Mouse (Mus musculus): Measurements from ENCODE around the gene Zbtb34. TPM values are rescaled to one million over a fixed set of nuclear protein-coding genes. Genes with fewer than 3 reads are reported as not detected.
A peak's percentile ranks its signal among the peaks of the same experiment; 100 is the strongest.

Zbtb34 gene
- 7.1 and 8.6 TPM in 2 replicates for polyA plus RNA-seq (2016; fragmentation: Nextera tagmentation; extraction: Ambion mirVana)

GRCm38 (mm10) chr2:33430771-33431699 is at the start of gene Zbtb34:
TSS of gene Zbtb34 (minus strand) at chr2:33431324.
- Histone ChIP-seq H3K27ac (peak within 1 kb of the TSS; percentile 91), H3K4me1 (peaks cover 37% of the 10 kb centered on the region), H3K9me3 (replicated peaks) (no peaks in the 10 kb centered on the region), H3K4me3 (peak within 1 kb of the TSS; percentile 96), H3K36me3 (peaks cover 23% of the 10 kb centered on the region), H3K27me3 (ENCODE audit: low read depth, poor library complexity, severe bottlenecking) (no peaks in the 10 kb centered on the region)
- peak; percentile 86 for DNase-seq (ENCODE audit: low spot score)
- WGBS, result 2% methylated on average over 82 of the region's 102 CpGs

- H3K4me1 ChIP-seq, result peaks cover 15% of the 10 kb centered on the region
- H3K27me3 ChIP-seq (ENCODE audit: low read depth, poor library complexity, severe bottlenecking), result no peaks in the 10 kb centered on the region
- H3K4me3 ChIP-seq, result no peak overlapping the region
- no peak overlapping the region for H3K27ac ChIP-seq
- H3K36me3 ChIP-seq, result no peaks in the 10 kb centered on the region
- WGBS, result 89% methylated on average over 10 of the region's 10 CpGs
- H3K9me3 ChIP-seq (replicated peaks), result no peaks in the 10 kb centered on the region
- DNase-seq (ENCODE audit: low spot score), result no peak
Measured at GRCm38 (mm10) chr2:33477961-33478755, 47.0 kb upstream of the Zbtb34 start.

GRCm38 (mm10) chr2:33475961-33476360 is 44.8 kb upstream of the Zbtb34 start:
- Histone ChIP-seq H3K36me3 (no peaks in the 10 kb centered on the region), H3K27ac (no peak overlapping the region), H3K4me1 (peaks cover 15% of the 10 kb centered on the region), H3K4me3 (no peak overlapping the region), H3K27me3 (ENCODE audit: low read depth, poor library complexity, severe bottlenecking) (no peaks in the 10 kb centered on the region), H3K9me3 (replicated peaks) (no peaks in the 10 kb centered on the region)
- DNase-seq (ENCODE audit: low spot score), result peak; percentile 45

- peak; percentile 97 for DNase-seq (ENCODE audit: low spot score)
Measured at GRCm38 (mm10) chr2:33468466-33469097, 37.5 kb upstream of the Zbtb34 start, which contains the start of gene Zbtb43. TSS of gene Zbtb43 (minus strand) at chr2:33468559.

GRCm38 (mm10) chr2:33467546-33468465 is 36.7 kb upstream of the Zbtb34 start:
- Histone ChIP-seq H3K36me3 (peaks cover 30% of the 10 kb centered on the region), H3K4me1 (peaks cover 22% of the 10 kb centered on the region), H3K4me3 (peak overlapping the region; percentile 79), H3K27ac (peak overlapping the region; percentile 90), H3K9me3 (replicated peaks) (no peaks in the 10 kb centered on the region), H3K27me3 (ENCODE audit: low read depth, poor library complexity, severe bottlenecking) (no peaks in the 10 kb centered on the region)
- 6% methylated on average over 57 of the region's 57 CpGs for WGBS
- DNase-seq (ENCODE audit: low spot score), result no peak

More at GRCm38 (mm10) chr2:33468466-33469097, 37.5 kb upstream of the Zbtb34 start, which contains the start of gene Zbtb43:
- Histone ChIP-seq H3K4me1 (peaks cover 22% of the 10 kb centered on the region), H3K36me3 (peaks cover 23% of the 10 kb centered on the region), H3K4me3 (peak within 1 kb of the TSS; percentile 79), H3K9me3 (replicated peaks) (no peaks in the 10 kb centered on the region), H3K27me3 (ENCODE audit: low read depth, poor library complexity, severe bottlenecking) (no peaks in the 10 kb centered on the region), H3K27ac (peak within 1 kb of the TSS; percentile 90)
- 5% methylated on average over 36 of the region's 36 CpGs for WGBS

GRCm38 (mm10) chr2:33465966-33466365 is 34.8 kb upstream of the Zbtb34 start:
- Histone ChIP-seq H3K36me3 (peaks cover 48% of the 10 kb centered on the region), H3K4me1 (peaks cover 22% of the 10 kb centered on the region), H3K27me3 (ENCODE audit: low read depth, poor library complexity, severe bottlenecking) (no peaks in the 10 kb centered on the region), H3K9me3 (replicated peaks) (no peaks in the 10 kb centered on the region), H3K27ac (no peak overlapping the region), H3K4me3 (no peak overlapping the region)
- DNase-seq (ENCODE audit: low spot score), result no peak
- WGBS, result 86% methylated on average over 4 of the region's 4 CpGs

- Histone ChIP-seq H3K9me3 (replicated peaks) (no peaks in the 10 kb centered on the region), H3K4me3 (no peak overlapping the region), H3K36me3 (peaks cover 56% of the 10 kb centered on the region), H3K27me3 (ENCODE audit: low read depth, poor library complexity, severe bottlenecking) (no peaks in the 10 kb centered on the region), H3K4me1 (peaks cover 22% of the 10 kb centered on the region), H3K27ac (no peak overlapping the region)
- DNase-seq (ENCODE audit: low spot score), result no peak
- 82% methylated on average over 5 of the region's 5 CpGs for WGBS
Measured at GRCm38 (mm10) chr2:33465215-33465614, 34.1 kb upstream of the Zbtb34 start.

- no peak for DNase-seq (ENCODE audit: low spot score)
- Histone ChIP-seq H3K4me1 (peaks cover 13% of the 10 kb centered on the region; the same call in 1 of the 2 replicates), H3K27ac (no peak overlapping the region), H3K27me3 (ENCODE audit: low read depth, poor library complexity, severe bottlenecking) (no peaks in the 10 kb centered on the region), H3K9me3 (replicated peaks) (no peaks in the 10 kb centered on the region), H3K36me3 (peaks cover 78% of the 10 kb centered on the region), H3K4me3 (no peak overlapping the region)
- WGBS, result 91% methylated on average over 7 of the region's 7 CpGs
Measured at GRCm38 (mm10) chr2:33462066-33462465, 30.9 kb upstream of the Zbtb34 start.

- Histone ChIP-seq H3K4me3 (no peak overlapping the region), H3K27me3 (ENCODE audit: low read depth, poor library complexity, severe bottlenecking) (no peaks in the 10 kb centered on the region), H3K27ac (no peak overlapping the region), H3K36me3 (peaks cover 81% of the 10 kb centered on the region), H3K9me3 (replicated peaks) (no peaks in the 10 kb centered on the region), H3K4me1 (peaks cover 8% of the 10 kb centered on the region; the same call in 1 of the 2 replicates)
- 80% methylated on average over 1 of the region's 1 CpGs for WGBS
- no peak for DNase-seq (ENCODE audit: low spot score)
Measured at GRCm38 (mm10) chr2:33461066-33461465, 29.9 kb upstream of the Zbtb34 start.

GRCm38 (mm10) chr2:33459660-33460059 is 28.5 kb upstream of the Zbtb34 start:
- H3K9me3 ChIP-seq (replicated peaks), result no peaks in the 10 kb centered on the region
- no peaks in the 10 kb centered on the region for H3K27me3 ChIP-seq (ENCODE audit: low read depth, poor library complexity, severe bottlenecking)
- H3K4me3 ChIP-seq, result no peak overlapping the region
- 87% methylated on average over 4 of the region's 4 CpGs for WGBS
- no peak overlapping the region for H3K27ac ChIP-seq
- H3K36me3 ChIP-seq, result peaks cover 82% of the 10 kb centered on the region
- DNase-seq (ENCODE audit: low spot score), result no peak
- H3K4me1 ChIP-seq, result no peaks in the 10 kb centered on the region

GRCm38 (mm10) chr2:33456696-33457095 is 25.6 kb upstream of the Zbtb34 start:
- H3K9me3 ChIP-seq (replicated peaks), result no peaks in the 10 kb centered on the region
- H3K4me1 ChIP-seq, result no peaks in the 10 kb centered on the region
- no peak overlapping the region for H3K27ac ChIP-seq
- H3K36me3 ChIP-seq, result peaks cover 83% of the 10 kb centered on the region
- H3K4me3 ChIP-seq, result no peak overlapping the region
- no peaks in the 10 kb centered on the region for H3K27me3 ChIP-seq (ENCODE audit: low read depth, poor library complexity, severe bottlenecking)
- no peak for DNase-seq (ENCODE audit: low spot score)
- 86% methylated on average over 3 of the region's 3 CpGs for WGBS

GRCm38 (mm10) chr2:33456242-33456641 is 25.1 kb upstream of the Zbtb34 start:
- DNase-seq (ENCODE audit: low spot score), result no peak
- H3K36me3 ChIP-seq, result peaks cover 83% of the 10 kb centered on the region

More at GRCm38 (mm10) chr2:33456242-33456641, 25.1 kb upstream of the Zbtb34 start:
- no peaks in the 10 kb centered on the region for H3K9me3 ChIP-seq (replicated peaks)
- 91% methylated on average over 5 of the region's 5 CpGs for WGBS
- H3K4me1 ChIP-seq, result no peaks in the 10 kb centered on the region
- H3K27me3 ChIP-seq (ENCODE audit: low read depth, poor library complexity, severe bottlenecking), result no peaks in the 10 kb centered on the region
- H3K27ac ChIP-seq, result no peak overlapping the region
- H3K4me3 ChIP-seq, result no peak overlapping the region
